Mouse (Mus musculus) lung, postnatal 36 days (tissue): ENCODE data around the gene Trpt1.
"Not testable (repeated sequence)": the region's sequence is repeated elsewhere in the genome, so short reads cannot be mapped to it uniquely, and the experiment has no call there.

Experiments used
- DNase-seq: peaks from one replicate; pipeline ENCODE4 v3.0.0; 2022; ENCODE audit warnings: mixed read lengths

The Trpt1 gene

DNA sequence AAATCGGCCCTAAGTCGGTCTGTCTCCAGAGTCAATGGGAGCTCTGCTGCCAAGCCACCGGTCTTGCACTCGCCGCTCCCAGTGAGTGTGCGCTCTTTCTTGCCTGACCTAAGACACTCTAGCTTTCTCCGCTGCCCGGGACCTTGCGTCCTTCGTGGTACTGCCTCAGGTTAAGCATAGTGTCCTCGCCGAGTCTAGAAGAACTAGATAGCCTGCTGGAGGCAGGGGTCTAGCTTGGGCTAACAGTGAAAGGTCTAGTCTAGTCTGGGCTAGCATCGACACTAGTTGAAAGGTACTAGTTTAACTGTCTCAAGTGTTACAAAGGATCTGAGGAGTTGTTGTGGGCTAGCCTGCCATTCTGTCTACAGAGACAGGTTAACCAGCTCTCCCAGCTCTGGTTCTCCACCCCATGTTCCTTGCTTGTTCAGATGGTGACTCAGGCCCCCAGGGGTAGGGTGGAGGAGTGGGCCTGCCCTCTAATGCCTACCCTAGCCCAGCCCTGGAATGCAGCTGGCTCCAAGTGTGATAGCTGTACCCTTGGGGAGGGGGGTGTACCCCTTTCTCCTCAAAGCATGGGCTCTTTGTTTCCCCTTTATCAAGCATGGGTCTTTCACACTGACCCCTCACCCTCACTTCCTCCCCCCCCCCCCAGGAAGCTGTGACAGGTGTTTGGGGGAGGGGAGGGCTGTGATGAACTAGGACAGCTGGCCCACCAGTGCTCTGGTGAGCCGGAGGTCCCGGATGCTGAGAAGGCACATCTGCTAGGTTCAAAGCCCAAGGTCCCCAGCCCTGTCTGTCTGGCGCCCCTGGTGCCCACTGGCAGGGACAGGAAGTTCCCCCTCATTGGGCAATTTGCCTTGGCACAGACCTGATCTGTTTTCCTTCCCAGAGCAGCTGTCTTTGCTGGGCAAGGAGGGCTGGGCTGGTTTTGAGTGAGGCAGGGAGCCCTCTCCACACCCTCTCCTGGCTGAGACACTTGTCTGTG, 20.1 kb upstream of the Trpt1 start, which contains the start of gene Plcb3:
Gene Plcb3 (minus strand): TSS at position 934 of the 985 bp plus-strand sequence.
- DNase-seq = peak; percentile 77

DNA sequence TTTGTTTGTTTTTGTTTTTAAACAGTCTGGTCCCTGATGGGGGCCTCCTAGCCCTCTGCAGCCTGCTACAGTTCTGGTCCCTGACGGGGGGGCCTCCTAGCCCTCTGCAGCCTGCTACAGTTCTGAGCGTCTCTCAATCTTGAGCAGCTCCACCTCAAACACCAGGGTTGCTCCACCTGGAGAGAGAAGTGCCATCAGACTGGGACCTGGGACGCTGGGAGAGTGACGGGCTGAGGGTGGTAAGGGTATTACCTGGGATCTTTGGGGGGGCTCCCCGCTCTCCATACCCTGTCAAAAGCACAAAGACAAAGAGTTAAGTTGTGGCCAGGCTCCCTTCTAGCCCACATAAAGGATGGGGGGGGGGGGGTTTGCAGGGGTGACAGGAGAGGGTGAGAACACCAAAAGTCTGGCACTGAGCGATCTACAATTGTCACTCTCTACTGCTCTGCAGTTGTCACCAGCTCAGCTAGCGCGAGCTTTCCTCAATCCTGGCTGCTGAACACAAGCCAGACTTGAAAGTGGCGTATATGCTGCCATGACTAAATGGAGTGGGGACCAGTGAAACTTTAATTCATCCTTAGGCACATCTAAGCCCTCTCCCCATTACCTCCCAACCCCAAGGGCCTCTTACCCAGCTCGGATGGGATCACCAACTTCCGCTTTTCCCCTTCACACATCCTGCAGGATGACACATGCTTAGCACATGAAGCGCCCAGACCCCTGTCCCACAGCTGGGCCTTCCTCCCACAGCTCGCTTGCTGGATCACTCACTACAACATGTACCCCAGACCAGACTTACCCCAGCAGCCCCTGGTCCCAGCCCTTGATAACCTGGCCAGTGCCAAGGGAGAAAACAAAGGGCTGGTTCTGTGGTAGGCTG, 17.9 kb upstream of the Trpt1 start:
- DNase-seq = no peak

- no peak for DNase-seq
Observed at GRCm38 (mm10) chr19:6978639-6978974, 17.3 kb upstream of the Trpt1 start.

DNA sequence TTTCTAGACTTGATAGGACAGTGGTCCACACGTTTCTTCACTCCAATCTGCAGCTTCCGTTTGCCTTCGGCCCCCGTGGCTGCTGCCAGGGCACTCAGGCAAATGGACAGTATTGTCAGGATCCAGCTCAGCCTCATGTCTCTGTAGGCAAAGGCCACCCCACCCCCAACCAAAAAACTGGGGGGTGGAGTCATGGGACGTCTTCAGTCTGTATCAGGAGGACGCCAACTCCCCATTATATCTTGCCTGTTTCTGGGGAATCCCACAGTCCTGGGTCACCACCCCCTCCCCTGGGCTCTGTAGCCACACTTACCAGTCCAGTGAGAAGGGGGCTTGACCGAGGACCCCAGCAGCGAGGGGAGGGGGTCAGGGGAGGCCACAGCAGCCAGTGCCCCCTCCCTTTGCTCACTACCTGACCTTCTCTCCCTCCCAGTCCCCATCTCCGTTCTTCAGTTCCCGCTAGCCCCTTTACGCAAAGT, 16.9 kb upstream of the Trpt1 start:
- no peak for DNase-seq

- peak; percentile 100 for DNase-seq
Observed at GRCm38 (mm10) chr19:6979486-6980380, 16.2 kb upstream of the Trpt1 start.

- peak; percentile 99 for DNase-seq
Observed at GRCm38 (mm10) chr19:6980381-6981093, 15.4 kb upstream of the Trpt1 start, which contains the start of gene Fkbp2. TSS of gene Fkbp2 (minus strand) at chr19:6980501.

- DNase-seq = no peak
Observed at GRCm38 (mm10) chr19:6981465-6981864, 14.5 kb upstream of the Trpt1 start.

GRCm38 (mm10) chr19:6983621-6984020, 12.3 kb upstream of the Trpt1 start:
- no peak for DNase-seq

DNA sequence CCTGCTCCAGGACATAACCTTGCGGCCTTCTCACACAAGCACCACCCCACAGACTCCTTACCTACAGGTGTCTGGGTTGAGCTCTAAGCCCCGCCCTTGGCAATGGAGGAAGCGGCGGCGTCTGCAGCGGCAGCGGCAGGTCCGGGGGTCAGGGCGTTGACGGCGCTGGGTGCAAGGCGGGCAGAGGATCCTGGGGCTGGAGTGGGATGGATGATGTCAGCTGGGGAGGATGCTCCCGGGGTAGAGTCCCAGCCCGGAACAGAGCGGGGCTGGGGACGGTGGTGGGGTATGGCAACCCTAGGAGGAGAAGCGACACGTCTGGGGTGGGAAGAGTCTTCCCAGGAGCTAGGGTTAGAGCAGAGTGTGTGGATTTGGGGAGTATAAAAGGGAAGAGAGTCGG, 10.6 kb upstream of the Trpt1 start:
- no peak for DNase-seq

DNA sequence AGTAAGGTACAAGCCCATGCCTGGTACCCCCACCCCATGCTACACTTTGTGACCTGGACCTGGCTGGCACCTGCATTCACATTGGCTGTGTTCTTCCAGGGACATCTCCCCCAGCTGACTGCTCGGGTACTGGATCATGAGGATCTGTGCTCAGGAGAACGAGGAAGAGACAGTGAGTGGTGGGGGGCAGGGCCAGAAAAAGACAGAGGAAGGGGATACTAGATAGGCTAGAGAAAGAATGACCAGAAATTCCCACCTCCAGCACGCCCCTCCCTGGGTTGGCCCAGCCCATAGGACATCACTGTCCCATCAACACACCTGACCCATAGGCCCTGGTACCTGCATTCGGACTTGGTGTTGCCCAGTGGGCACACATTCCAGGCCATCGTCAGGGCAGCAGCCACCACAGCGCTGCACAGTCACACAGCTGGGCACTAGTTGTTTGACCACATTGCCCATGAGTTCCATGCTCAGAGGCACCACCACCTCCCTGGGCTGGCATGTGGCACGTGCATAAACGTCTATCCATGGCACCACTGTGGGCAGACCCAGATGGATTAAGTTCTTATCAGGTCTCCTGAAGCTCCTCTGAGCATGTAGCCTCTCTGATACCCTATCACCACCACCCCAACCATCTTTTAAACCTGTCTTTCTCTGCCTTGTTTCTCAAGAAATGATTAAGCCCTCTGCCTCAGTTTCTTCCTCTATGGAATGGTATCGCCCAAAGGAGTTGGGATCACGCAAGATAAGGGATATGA, 9.8 kb upstream of the Trpt1 start:
- DNase-seq = no peak

- DNase-seq = peak; percentile 55
Observed at GRCm38 (mm10) chr19:6987061-6987903, 8.6 kb upstream of the Trpt1 start, which contains the start of gene Vegfb. TSS of gene Vegfb (minus strand) at chr19:6987651.

- DNase-seq = no peak
Observed at GRCm38 (mm10) chr19:6987904-6988285, 8.0 kb upstream of the Trpt1 start.

GRCm38 (mm10) chr19:6989251-6989650, 6.7 kb upstream of the Trpt1 start:
- no peak for DNase-seq

DNA sequence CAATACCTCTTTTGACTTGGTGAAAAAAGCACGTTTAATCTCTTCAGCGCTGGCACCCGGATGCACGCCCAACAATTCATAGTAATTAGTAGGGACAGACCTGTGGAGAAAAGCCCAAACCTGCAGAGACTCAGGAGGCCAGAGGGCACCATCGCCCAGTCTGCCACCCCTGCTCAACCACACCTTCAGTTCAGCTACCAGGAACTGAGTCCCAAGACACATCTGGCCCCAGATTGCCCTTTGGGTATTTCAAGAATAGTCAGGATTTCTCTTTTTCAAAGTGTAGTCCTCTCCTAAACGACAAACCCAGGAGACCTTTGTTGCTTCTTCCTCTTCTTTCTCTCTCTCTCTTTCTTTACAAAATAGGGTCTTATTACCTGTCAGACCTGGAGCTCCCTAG, 5.2 kb upstream of the Trpt1 start:
- no peak for DNase-seq

DNA sequence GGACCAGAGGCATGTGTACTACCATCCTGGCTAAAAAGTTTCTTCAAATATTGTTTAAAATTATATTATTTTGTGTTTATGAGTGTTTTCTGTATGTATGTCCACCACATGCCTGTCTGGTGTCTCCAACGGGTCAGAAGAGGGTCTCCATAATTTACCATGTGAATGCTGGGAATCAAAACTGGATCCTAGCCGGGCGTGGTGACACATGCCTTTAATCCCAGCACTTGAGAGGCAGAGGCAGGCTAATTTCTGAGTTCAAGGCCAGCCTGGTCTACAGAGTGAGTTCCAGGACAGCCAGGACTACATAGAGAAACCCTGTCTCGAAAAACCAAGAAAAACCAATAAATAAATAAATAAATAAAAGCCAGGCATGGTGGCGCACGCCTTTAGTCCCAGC, 4.8 kb upstream of the Trpt1 start:
- not testable (repeated sequence) for DNase-seq

- peak; percentile 99 for DNase-seq
Observed at GRCm38 (mm10) chr19:6992011-6992858, 3.7 kb upstream of the Trpt1 start, which contains the start of gene Dnajc4. TSS of gene Dnajc4 (minus strand) at chr19:6992572.

GRCm38 (mm10) chr19:6993011-6993770, 2.7 kb upstream of the Trpt1 start:
- no peak for DNase-seq

DNA sequence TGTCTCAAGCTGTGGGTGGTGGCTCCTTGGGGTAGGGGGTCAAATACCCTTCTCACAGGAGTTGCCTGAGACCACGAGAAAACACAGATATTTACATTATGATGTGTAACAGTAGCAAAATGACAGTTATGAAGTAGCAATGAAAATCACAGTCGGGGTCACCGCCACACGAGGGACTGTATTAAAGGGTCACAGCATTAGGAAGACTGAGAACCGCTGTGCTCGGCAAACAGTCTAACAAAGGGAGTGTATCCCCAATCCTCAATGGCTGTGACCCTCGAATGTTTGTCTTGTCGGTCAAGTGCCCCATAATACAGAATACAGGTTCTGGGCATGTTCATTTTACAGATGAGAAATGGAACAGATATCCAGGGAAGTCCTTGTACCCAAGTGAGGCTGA, 1.9 kb upstream of the Trpt1 start:
- DNase-seq = no peak
